Mouse (Mus musculus): ENCODE data around the gene Vsig4.
"Not testable (repeated sequence)": the region's sequence is repeated elsewhere in the genome, so short reads cannot be mapped to it uniquely, and the experiment has no call there.

Vsig4 gene

GRCm38 (mm10) chrX:96293338-96293737, at the start of gene Vsig4:
Gene Vsig4, minus strand, starts transcription at chrX:96293438.
- no peak for DNase-seq (ENCODE audit: low spot score)

GRCm38 (mm10) chrX:96339108-96339507, 45.9 kb upstream of the Vsig4 start:
- no peak for DNase-seq (ENCODE audit: low spot score)

GRCm38 (mm10) chrX:96329764-96330163, 36.5 kb upstream of the Vsig4 start:
- DNase-seq (ENCODE audit: low spot score) = no peak

- no peak for DNase-seq (ENCODE audit: low spot score)
Measured at GRCm38 (mm10) chrX:96256509-96256908, 36.7 kb downstream of the Vsig4 start.

GRCm38 (mm10) chrX:96239644-96240043, 53.6 kb downstream of the Vsig4 start:
- no peak for DNase-seq (ENCODE audit: low spot score)

- no peak for DNase-seq (ENCODE audit: low spot score)
Measured at GRCm38 (mm10) chrX:96239037-96239436, 54.2 kb downstream of the Vsig4 start.

GRCm38 (mm10) chrX:96235775-96236174, 57.5 kb downstream of the Vsig4 start:
- DNase-seq (ENCODE audit: low spot score) = no peak

GRCm38 (mm10) chrX:96227030-96227429, 66.2 kb downstream of the Vsig4 start:
- no peak for DNase-seq (ENCODE audit: low spot score)

- DNase-seq (ENCODE audit: low spot score) = no peak
Measured at GRCm38 (mm10) chrX:96225474-96225873, 67.8 kb downstream of the Vsig4 start.

GRCm38 (mm10) chrX:96224210-96224609, 69.0 kb downstream of the Vsig4 start:
- no peak for DNase-seq (ENCODE audit: low spot score)

- no peak for DNase-seq (ENCODE audit: low spot score)
Measured at GRCm38 (mm10) chrX:96218088-96218487, 75.2 kb downstream of the Vsig4 start.

GRCm38 (mm10) chrX:96206872-96207271, 86.4 kb downstream of the Vsig4 start:
- no peak for DNase-seq (ENCODE audit: low spot score)

- DNase-seq (ENCODE audit: low spot score) = not testable (repeated sequence)
Measured at GRCm38 (mm10) chrX:96205143-96205542, 88.1 kb downstream of the Vsig4 start.

Data from ovary, adult 18-20 months (tissue).